Mouse (Mus musculus) small intestine, adult 2 months (tissue): Measurements from ENCODE around the gene Bmp2k.

ENCODE experiments used
- CTCF ChIP-seq: fragments of 200-500 bp; IDR thresholded peaks from 2 replicates; pipeline ENCODE4 v1.5.1; 2012; ENCODE audit warnings: low read depth, mild to moderate bottlenecking, control low read depth, inconsistent platforms, low read length, moderate library complexity, mixed read lengths; ENCODE audit not compliant: insufficient replicate concordance, insufficient read length; ENCODE audit errors: extremely low read depth
- POLR2A ChIP-seq: fragments of 200-500 bp; IDR thresholded peaks from 2 replicates; pipeline ENCODE4 v1.6.1; 2012; ENCODE audit warnings: low read depth, mild to moderate bottlenecking, control low read depth, inconsistent platforms, low read length, moderate library complexity

GRCm38 (mm10) chr5:97048905-97049304, 51.4 kb downstream of the Bmp2k start:
- no peak for TF ChIP-seq CTCF
- no peak for TF ChIP-seq POLR2A
